Mouse (Mus musculus): ENCODE measurements around the gene Ifitm7. TPM values are rescaled to one million over a fixed set of nuclear protein-coding genes. Genes with fewer than 3 reads are reported as not detected.
A peak's percentile ranks its signal among the peaks of the same experiment; 100 is the strongest.

Ifitm7 gene
- total RNA-seq, 2 experiments from 2014 or later = 1.8 to 2.4 TPM

DNA sequence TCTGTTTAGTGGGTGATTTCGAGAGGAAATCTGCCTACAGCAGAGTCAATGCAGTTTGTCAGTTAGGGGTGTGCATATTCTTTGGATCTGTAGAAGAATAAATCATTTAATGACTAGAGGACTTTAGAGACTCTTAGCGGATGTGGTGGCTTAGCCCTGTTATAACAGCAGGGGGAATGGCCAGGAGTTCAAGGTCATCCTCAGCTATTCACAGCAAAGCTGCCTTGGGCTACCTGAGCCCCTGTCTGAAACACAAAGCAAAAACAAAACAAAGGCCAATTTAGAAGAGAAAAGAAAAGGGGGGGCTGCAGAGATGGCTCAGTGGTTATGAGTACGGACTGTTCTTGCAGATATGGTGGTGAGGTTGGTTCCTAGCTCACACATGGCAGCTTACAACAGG lies 35.4 kb downstream of the Ifitm7 start:
- no peak for TF ChIP-seq CTCF (conservative IDR thresholded peaks at IDR 0.05)
- no peak for DNase-seq (ENCODE audit: low spot score in 2 of 2)
- Histone ChIP-seq H3K27ac (no peak overlapping the region), H3K4me3 (no peak overlapping the region)

DNA sequence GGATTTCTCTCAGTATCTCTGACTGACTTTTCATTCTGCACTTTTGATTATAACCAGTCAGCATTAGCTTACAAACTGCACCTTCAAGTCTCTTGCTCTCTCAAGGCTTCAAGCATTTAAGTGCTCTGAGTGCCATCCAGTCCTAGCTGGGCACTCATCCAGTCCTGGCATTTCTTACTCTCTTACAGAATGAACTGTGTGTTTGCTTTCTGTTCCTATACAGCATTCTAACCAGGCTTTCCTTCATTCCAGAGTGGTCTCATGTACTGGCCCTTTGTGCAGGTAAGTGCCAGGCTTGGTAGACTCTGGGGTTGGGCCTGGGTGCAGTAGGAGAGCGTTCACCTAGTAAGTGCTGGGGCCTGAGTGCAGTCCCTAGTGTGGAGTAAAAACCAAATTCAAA lies 40.4 kb downstream of the Ifitm7 start:
- DNase-seq (ENCODE audit: low spot score in 2 of 2) = no peak
- Histone ChIP-seq H3K4me3 (no peak overlapping the region), H3K27ac (no peak overlapping the region)
- TF ChIP-seq CTCF (conservative IDR thresholded peaks at IDR 0.05) = no peak

DNA sequence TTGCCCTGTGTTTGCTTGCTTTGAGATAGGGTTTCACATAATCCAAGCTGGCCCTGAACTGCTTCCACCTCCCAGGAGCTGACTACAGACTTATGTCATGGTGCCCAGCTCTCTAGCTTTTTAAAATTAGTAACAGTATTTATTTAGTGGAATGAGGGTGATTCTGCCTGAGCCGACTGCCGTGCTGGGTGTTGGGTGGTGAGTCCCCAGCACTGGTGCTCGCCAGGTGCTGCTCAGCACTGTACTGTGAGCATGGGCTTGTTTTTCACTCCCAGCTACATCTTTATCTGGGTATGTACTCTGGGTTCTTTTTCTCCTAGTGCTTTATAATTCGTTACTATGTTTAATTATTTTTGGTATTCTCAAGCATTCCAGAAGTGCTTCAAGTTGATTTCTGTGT lies 41.5 kb downstream of the Ifitm7 start:
- TF ChIP-seq CTCF (conservative IDR thresholded peaks at IDR 0.05) = no peak
- Histone ChIP-seq H3K27ac (no peak overlapping the region), H3K4me3 (no peak overlapping the region)
- no peak for DNase-seq (ENCODE audit: low spot score in 2 of 2)

DNA sequence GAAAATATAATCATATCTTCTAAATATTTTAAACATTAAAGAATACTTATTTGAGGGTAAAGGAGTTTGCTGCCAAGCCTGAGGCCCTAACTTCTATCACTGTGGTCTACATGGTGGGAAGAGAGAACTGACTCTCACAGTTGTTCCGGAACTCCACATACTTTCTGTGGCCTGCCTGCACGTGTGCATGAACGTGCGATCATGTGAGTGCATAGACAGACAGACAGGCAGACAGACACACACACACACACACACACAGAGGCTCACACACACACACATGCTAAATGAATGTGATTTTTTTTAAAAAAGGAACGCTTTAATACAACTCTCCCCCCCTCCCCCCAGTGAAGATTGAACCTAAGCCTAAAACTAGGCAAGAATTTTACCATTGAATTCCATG lies 41.9 kb downstream of the Ifitm7 start:
- H3K27ac ChIP-seq = no peak overlapping the region
- DNase-seq (ENCODE audit: low spot score in 2 of 2) = no peak
- no peak for TF ChIP-seq CTCF (conservative IDR thresholded peaks at IDR 0.05)
- no peak overlapping the region for H3K4me3 ChIP-seq

DNA sequence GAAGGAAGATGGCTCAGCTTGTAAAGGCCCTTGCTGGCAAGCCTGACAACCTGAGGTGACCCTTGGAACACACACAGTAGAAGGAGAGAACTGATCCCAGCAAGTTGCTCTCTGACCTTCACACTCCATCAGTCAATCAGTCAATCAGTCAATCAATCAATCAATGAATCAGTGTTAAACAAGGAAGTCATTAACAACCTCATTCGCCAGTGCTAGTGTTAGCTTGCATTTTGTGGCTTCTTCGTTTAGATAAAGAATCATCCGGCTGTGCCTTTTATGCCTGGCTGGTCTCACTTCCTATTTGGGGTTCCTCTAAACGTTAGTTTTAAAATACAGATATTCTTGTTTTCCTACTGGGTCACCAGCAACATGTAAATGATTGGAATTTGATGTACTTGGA lies 42.5 kb downstream of the Ifitm7 start:
- H3K4me3 ChIP-seq = no peak overlapping the region
- no peak for TF ChIP-seq CTCF (conservative IDR thresholded peaks at IDR 0.05)
- no peak for DNase-seq (ENCODE audit: low spot score in 2 of 2)
- no peak overlapping the region for H3K27ac ChIP-seq

DNA sequence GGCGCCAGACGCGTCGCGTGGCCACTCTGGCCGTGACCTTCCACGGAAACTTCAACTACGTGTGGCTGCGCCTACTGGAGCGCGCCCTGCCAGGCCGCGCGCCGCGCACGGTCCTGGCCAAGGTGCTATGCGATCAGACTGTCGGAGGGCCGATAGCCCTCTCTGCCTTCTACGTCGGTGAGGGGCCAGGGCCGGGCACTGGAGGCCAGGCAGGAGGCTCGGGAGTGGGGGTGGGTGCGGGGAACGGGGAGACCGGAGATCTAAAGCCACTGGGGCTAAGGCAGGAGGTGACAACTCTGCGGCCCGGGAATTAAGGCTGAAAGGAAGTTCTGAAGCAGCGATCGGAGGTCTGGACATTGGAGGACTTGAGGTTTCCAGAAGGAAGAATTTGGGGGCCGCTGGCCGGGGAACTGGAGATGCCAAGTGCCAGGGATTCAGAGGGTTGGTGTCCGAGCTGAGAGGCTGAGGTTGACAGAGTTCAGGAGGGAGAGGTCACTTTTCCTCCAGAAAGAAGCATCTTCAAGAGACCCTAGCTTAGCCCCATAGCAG lies 45.8 kb downstream of the Ifitm7 start:
- H3K4me3 ChIP-seq = peak overlapping the region; percentile 98
- DNase-seq (ENCODE audit: low spot score in 2 of 2) = no peak
- TF ChIP-seq CTCF (conservative IDR thresholded peaks at IDR 0.05) = no peak
- H3K27ac ChIP-seq = peak overlapping the region; percentile 89

DNA sequence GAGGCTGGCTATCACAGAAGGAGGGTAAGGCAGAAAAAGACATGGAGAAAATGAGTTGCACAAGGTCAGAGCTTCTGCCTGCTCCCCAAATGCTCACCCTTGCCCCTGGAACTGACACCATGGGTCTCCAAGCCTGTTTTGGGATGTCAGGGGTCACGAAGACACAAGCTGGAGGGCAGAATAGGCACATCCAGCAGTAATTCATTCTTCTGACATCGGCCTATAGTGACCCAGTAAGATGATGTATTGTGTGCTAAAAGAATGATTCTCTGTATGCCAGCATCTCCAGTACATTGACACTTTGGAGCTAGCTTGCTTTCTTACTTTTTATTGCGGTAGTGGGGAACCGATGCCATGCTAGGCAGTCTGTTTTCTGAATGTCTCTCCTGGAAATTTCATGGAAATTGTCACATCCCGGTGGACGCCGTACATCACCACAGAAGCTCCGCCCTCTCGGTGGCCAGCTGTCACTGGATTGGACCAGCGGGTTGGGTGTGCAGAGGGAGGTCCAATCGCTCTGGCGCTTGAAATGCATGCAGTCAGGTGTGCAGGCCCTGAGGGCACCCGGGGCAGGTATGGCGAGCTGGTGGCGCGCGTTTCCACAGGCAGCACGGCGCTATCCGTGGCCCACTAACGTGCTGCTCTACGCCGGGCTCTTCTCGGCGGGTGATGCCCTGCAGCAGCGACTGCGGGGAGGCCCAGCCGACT lies 46.4 kb downstream of the Ifitm7 start:
- peak overlapping the region; percentile 98 for H3K4me3 ChIP-seq
- TF ChIP-seq CTCF (conservative IDR thresholded peaks at IDR 0.05) = no peak
- DNase-seq (ENCODE audit: low spot score in 2 of 2) = peak; percentile 82 to 88
- peak overlapping the region; percentile 89 for H3K27ac ChIP-seq

Other genes with a start within 250 kb of the Ifitm7 start
- gene Rrn3, start 206.2 kb downstream of the Ifitm7 start, total RNA-seq (2021) = 10 to 100 TPM; 47.2 to 51.4 TPM
- gene Ntan1, start 168.0 kb downstream of the Ifitm7 start, total RNA-seq (2021) = 10 to 100 TPM; 79.9 to 83.7 TPM
- 10 to 100 TPM; 72.8 to 74.1 TPM for gene Pdxdc1, start 83.8 kb downstream of the Ifitm7 start, total RNA-seq (2021)
- 10 to 100 TPM; 67.5 to 71.3 TPM for gene Mpv17l, start 83.7 kb downstream of the Ifitm7 start, total RNA-seq (2021)
- gene 2900011O08Rik, start 284 bp downstream of the Ifitm7 start, total RNA-seq (2021) = 100 to 1,000 TPM; 248 to 261 TPM
- gene Nde1, start 176.4 kb upstream of the Ifitm7 start, total RNA-seq (2021) = 10 to 100 TPM; 30.9 to 32.6 TPM
- gene Marf1, start 176.5 kb upstream of the Ifitm7 start, total RNA-seq (2021) = 100 to 1,000 TPM; 134 to 138 TPM

All from layer of hippocampus, adult 2 months (tissue).